Mouse (Mus musculus): ENCODE measurements around the gene Rap2c. TPM values are rescaled to one million over a fixed set of nuclear protein-coding genes. Genes with fewer than 3 reads are reported as not detected.

The Rap2c gene
- polyA plus RNA-seq (2012) = 0.02 and 0.06 TPM in 2 replicates

- no peaks in the 10 kb centered on the region for H3K27me3 ChIP-seq (ENCODE audit: control insufficient read depth)
- peaks cover 21% of the 10 kb centered on the region for H3K36me3 ChIP-seq (ENCODE audit: control insufficient read depth)
- H3K4me3 ChIP-seq (replicated peaks) = peak within 1 kb of the TSS; percentile 80
- peaks cover 19% of the 10 kb centered on the region for H3K4me1 ChIP-seq (ENCODE audit: control insufficient read depth)
- no peak for TF ChIP-seq GATA1 (IDR thresholded peaks at IDR 0.05; ENCODE audit: low read length)
- TF ChIP-seq TAL1 (IDR thresholded peaks at IDR 0.05; ENCODE audit: low read length) = no peak
- peaks cover 2% of the 10 kb centered on the region; the same call in 1 of the 2 replicates for H3K9me3 ChIP-seq (ENCODE audit: control insufficient read depth, low read length)
These were observed at the start of gene Rap2c for GRCm38 (mm10) chrX:51017851-51018785. Gene Rap2c, minus strand, starts transcription at chrX:51018018.

- Histone ChIP-seq H3K27me3 (ENCODE audit: control insufficient read depth) (no peaks in the 10 kb centered on the region), H3K36me3 (ENCODE audit: control insufficient read depth) (no peaks in the 10 kb centered on the region), H3K9me3 (ENCODE audit: control insufficient read depth, low read length) (no peaks in the 10 kb centered on the region), H3K4me3 (replicated peaks) (no peak overlapping the region), H3K4me1 (ENCODE audit: control insufficient read depth) (no peaks in the 10 kb centered on the region)
- no peak for TF ChIP-seq GATA1 (IDR thresholded peaks at IDR 0.05; ENCODE audit: low read length)
- no peak for TF ChIP-seq TAL1 (IDR thresholded peaks at IDR 0.05; ENCODE audit: low read length)
These were observed 48.9 kb upstream of the Rap2c start for GRCm38 (mm10) chrX:51066539-51067286.

GRCm38 (mm10) chrX:51065773-51066172 lies 48.0 kb upstream of the Rap2c start:
- TF ChIP-seq GATA1 (IDR thresholded peaks at IDR 0.05; ENCODE audit: low read length) = no peak
- TF ChIP-seq TAL1 (IDR thresholded peaks at IDR 0.05; ENCODE audit: low read length) = no peak
- Histone ChIP-seq H3K4me1 (ENCODE audit: control insufficient read depth) (no peaks in the 10 kb centered on the region), H3K27me3 (ENCODE audit: control insufficient read depth) (no peaks in the 10 kb centered on the region), H3K9me3 (ENCODE audit: control insufficient read depth, low read length) (no peaks in the 10 kb centered on the region), H3K36me3 (ENCODE audit: control insufficient read depth) (no peaks in the 10 kb centered on the region), H3K4me3 (replicated peaks) (no peak overlapping the region)

- H3K27me3 ChIP-seq (ENCODE audit: control insufficient read depth) = no peaks in the 10 kb centered on the region
- H3K4me3 ChIP-seq (replicated peaks) = no peak overlapping the region
- no peaks in the 10 kb centered on the region for H3K9me3 ChIP-seq (ENCODE audit: control insufficient read depth, low read length)
- H3K4me1 ChIP-seq (ENCODE audit: control insufficient read depth) = no peaks in the 10 kb centered on the region
- TF ChIP-seq GATA1 (IDR thresholded peaks at IDR 0.05; ENCODE audit: low read length) (no peak), TAL1 (IDR thresholded peaks at IDR 0.05; ENCODE audit: low read length) (no peak)
- H3K36me3 ChIP-seq (ENCODE audit: control insufficient read depth) = no peaks in the 10 kb centered on the region
These were observed 47.4 kb upstream of the Rap2c start for GRCm38 (mm10) chrX:51065158-51065664.

GRCm38 (mm10) chrX:51060220-51060619 lies 42.4 kb upstream of the Rap2c start:
- Histone ChIP-seq H3K36me3 (ENCODE audit: control insufficient read depth) (no peaks in the 10 kb centered on the region), H3K27me3 (ENCODE audit: control insufficient read depth) (no peaks in the 10 kb centered on the region), H3K4me1 (ENCODE audit: control insufficient read depth) (no peaks in the 10 kb centered on the region), H3K9me3 (ENCODE audit: control insufficient read depth, low read length) (no peaks in the 10 kb centered on the region), H3K4me3 (replicated peaks) (no peak overlapping the region)
- no peak for TF ChIP-seq GATA1 (IDR thresholded peaks at IDR 0.05; ENCODE audit: low read length)
- no peak for TF ChIP-seq TAL1 (IDR thresholded peaks at IDR 0.05; ENCODE audit: low read length)

GRCm38 (mm10) chrX:51058741-51059140 lies 40.9 kb upstream of the Rap2c start:
- no peak for TF ChIP-seq TAL1 (IDR thresholded peaks at IDR 0.05; ENCODE audit: low read length)
- no peak for TF ChIP-seq GATA1 (IDR thresholded peaks at IDR 0.05; ENCODE audit: low read length)
- Histone ChIP-seq H3K36me3 (ENCODE audit: control insufficient read depth) (no peaks in the 10 kb centered on the region), H3K27me3 (ENCODE audit: control insufficient read depth) (no peaks in the 10 kb centered on the region), H3K4me3 (replicated peaks) (no peak overlapping the region), H3K4me1 (ENCODE audit: control insufficient read depth) (no peaks in the 10 kb centered on the region), H3K9me3 (ENCODE audit: control insufficient read depth, low read length) (no peaks in the 10 kb centered on the region)

- Histone ChIP-seq H3K36me3 (ENCODE audit: control insufficient read depth) (no peaks in the 10 kb centered on the region), H3K4me3 (replicated peaks) (no peak overlapping the region), H3K4me1 (ENCODE audit: control insufficient read depth) (no peaks in the 10 kb centered on the region), H3K9me3 (ENCODE audit: control insufficient read depth, low read length) (no peaks in the 10 kb centered on the region), H3K27me3 (ENCODE audit: control insufficient read depth) (no peaks in the 10 kb centered on the region)
- no peak for TF ChIP-seq TAL1 (IDR thresholded peaks at IDR 0.05; ENCODE audit: low read length)
- no peak for TF ChIP-seq GATA1 (IDR thresholded peaks at IDR 0.05; ENCODE audit: low read length)
These were observed 40.5 kb upstream of the Rap2c start for GRCm38 (mm10) chrX:51058317-51058716.

- Histone ChIP-seq H3K4me3 (replicated peaks) (no peak overlapping the region), H3K9me3 (ENCODE audit: control insufficient read depth, low read length) (no peaks in the 10 kb centered on the region), H3K27me3 (ENCODE audit: control insufficient read depth) (no peaks in the 10 kb centered on the region), H3K36me3 (ENCODE audit: control insufficient read depth) (no peaks in the 10 kb centered on the region), H3K4me1 (ENCODE audit: control insufficient read depth) (no peaks in the 10 kb centered on the region)
- TF ChIP-seq TAL1 (IDR thresholded peaks at IDR 0.05; ENCODE audit: low read length) = no peak
- TF ChIP-seq GATA1 (IDR thresholded peaks at IDR 0.05; ENCODE audit: low read length) = no peak
These were observed 34.1 kb upstream of the Rap2c start for GRCm38 (mm10) chrX:51051680-51052461.

All from erythroblast, embryonic 14.5 days (primary cell).